Comparison of ENCODE assay signal across 31 mouse cellular contexts in the genomic region with DNA sequence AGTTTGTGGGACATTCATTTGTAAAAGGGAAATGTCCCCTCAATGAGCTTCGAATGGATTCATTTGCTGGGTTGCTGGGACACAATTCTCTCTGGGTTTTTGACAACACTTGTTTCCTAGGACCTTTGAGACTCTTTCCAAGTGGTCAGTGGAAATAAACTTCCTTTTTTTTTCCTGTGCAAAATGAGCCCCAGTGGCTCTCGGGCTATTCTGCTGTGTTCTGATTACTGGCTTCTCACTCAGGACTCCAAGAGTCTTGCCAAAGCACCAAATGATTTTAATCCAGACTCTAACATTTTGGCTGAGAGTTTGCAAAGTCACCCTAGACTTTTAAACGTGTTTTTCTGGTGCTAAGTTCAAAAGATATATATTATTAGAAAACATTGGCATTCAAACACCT. TPM values are rescaled to one million over a fixed set of nuclear protein-coding genes. Genes with fewer than 3 reads are reported as not detected.
DNase-seq lines count a peak whose midpoint lies in the region; ATAC-seq lines count a peak whose summit lies in the region.
"Had no signal": no experiment of that assay in that cellular context is flagged by ENCODE, and none has a peak within 500 bp of the region (broad histone marks: within the 10 kb centered on the region; RNA-seq: fewer than 3 reads in every experiment).

No protein-coding gene starts in this region.

- no peak overlapping the region for H3K4me2 ChIP-seq in heart, embryonic 12.5 days
- H3K4me2 ChIP-seq: embryonic facial prominence, embryonic 13.5 days; hindbrain, embryonic 15.5 days; liver, embryonic 15.5 days; lung, embryonic 14.5 days; neural tube, embryonic 15.5 days had no signal

- H3K4me1 ChIP-seq in heart, embryonic 12.5 days (replicated peaks), result no peaks in the 10 kb centered on the region
- H3K4me1 ChIP-seq: embryonic facial prominence, embryonic 13.5 days; hindbrain, embryonic 10.5 days; hindbrain, embryonic 15.5 days; liver, embryonic 15.5 days; neural tube, embryonic 15.5 days had no signal

- DNase-seq in frontal cortex, postnatal 25 days (ENCODE audit: low spot score in 2 of 2), result no peak
- DNase-seq in heart, adult 18-20 months, result peak; percentile 46 to 62
- DNase-seq in layer of hippocampus, adult 9-11 months, result peak; percentile 22
- no peak for DNase-seq in layer of hippocampus, postnatal 25 days (ENCODE audit: extremely low spot score in 1 of 2, low spot score in 1 of 2)
- no peak for DNase-seq in left cerebral cortex, adult 11 months (ENCODE audit: low spot score)
- DNase-seq: adrenal gland, postnatal 14 days; cerebellum, adult 11-12 months; cerebellum, adult 9-11 months; embryo, embryonic 11 days; kidney, adult 11 months; kidney, postnatal 14 days; layer of hippocampus, postnatal 36 days; lung, embryonic 14.5 days; lung, postnatal 14 days; midbrain, embryonic 14.5 days; retina, postnatal 1 day; right cerebral cortex, postnatal 25 days; thymus, adult 18-20 months; thymus, postnatal 25 days had no signal

- 54% methylated on average over 3 of the region's 3 CpGs for WGBS in heart, embryonic 12.5 days

- H3K27me3 ChIP-seq in heart, embryonic 12.5 days (replicated peaks), result no peaks in the 10 kb centered on the region
- H3K27me3 ChIP-seq: embryonic facial prominence, embryonic 13.5 days; hindbrain, embryonic 15.5 days; liver, embryonic 15.5 days; neural tube, embryonic 15.5 days had no signal

- H3K4me3 ChIP-seq in heart, embryonic 12.5 days, result no peak overlapping the region
- H3K4me3 ChIP-seq: embryonic facial prominence, embryonic 13.5 days; erythroblast, embryonic 14.5 days; hindbrain, embryonic 10.5 days; hindbrain, embryonic 15.5 days; liver, embryonic 15.5 days; neural tube, embryonic 15.5 days had no signal

- no peaks in the 10 kb centered on the region for H3K9me3 ChIP-seq in heart, embryonic 12.5 days (replicated peaks)
- H3K9me3 ChIP-seq: embryonic facial prominence, embryonic 13.5 days; hindbrain, embryonic 10.5 days; hindbrain, embryonic 15.5 days; liver, embryonic 15.5 days; neural tube, embryonic 15.5 days had no signal

- no peaks in the 10 kb centered on the region for H3K36me3 ChIP-seq in heart, embryonic 12.5 days
- H3K36me3 ChIP-seq: embryonic facial prominence, embryonic 13.5 days; G1E; hindbrain, embryonic 10.5 days; hindbrain, embryonic 15.5 days; liver, embryonic 15.5 days; neural tube, embryonic 15.5 days had no signal

- H3K27ac ChIP-seq in heart, embryonic 12.5 days (ENCODE audit: poor library complexity, severe bottlenecking), result no peak overlapping the region
- H3K27ac ChIP-seq: embryonic facial prominence, embryonic 13.5 days; hindbrain, embryonic 10.5 days; hindbrain, embryonic 15.5 days; liver, embryonic 15.5 days; neural tube, embryonic 15.5 days; stomach, postnatal 0 days had no signal

- 0 out of 2 replicates have a peak, but pooled peaks have one; percentile 10 for ATAC-seq in frontal cortex, adult (ENCODE audit: low TSS enrichment)
- no peak for ATAC-seq in heart, embryonic 12.5 days (ENCODE audit: insufficient number of reproducible peaks, low FRiP score)
- ATAC-seq: forebrain, embryonic 16.5 days; inflammation-experienced regulatory T-cells, adult 6 months had no signal

- H3K9ac ChIP-seq in heart, embryonic 12.5 days, result no peak overlapping the region
- H3K9ac ChIP-seq: embryonic facial prominence, embryonic 13.5 days; hindbrain, embryonic 15.5 days; liver, embryonic 15.5 days; lung, embryonic 14.5 days; neural tube, embryonic 15.5 days had no signal

RNA-seq across cellular contexts. Expression of gene Eps8, which starts 10.3 kb away (rescaled TPM):
- total RNA-seq in heart, adult 18-20 months (2021), result 10 to 100 TPM; 11.4 to 13.5 TPM
- polyA plus RNA-seq in heart, embryonic 12.5 days (2016; fragmentation: Nextera tagmentation; extraction: Ambion mirVana), result 16.2 and 18.4 TPM in 2 replicates
- total RNA-seq in layer of hippocampus, postnatal 25 days (2021), result 10 to 100 TPM; 47.7 to 49.5 TPM
- polyA plus RNA-seq: G1E had no signal

Comparison
In these comparisons a context has a peak if more than half of its experiments do, and no peak if none do; other contexts are left out.
1. DNase-seq: peak in heart, adult 18-20 months (2 of 2) and layer of hippocampus, adult 9-11 months (single experiment); none in frontal cortex, postnatal 25 days (0 of 2), layer of hippocampus, postnatal 25 days (0 of 2) and left cerebral cortex, adult 11 months (single experiment).